Mouse (Mus musculus) ES-E14 (cell line): ENCODE data around the gene Cyp2s1.

Source experiments
- CHD2 ChIP-seq: IDR thresholded peaks from 2 replicates; pipeline ENCODE4 v1.6.1; 2014; ENCODE audit warnings: mild to moderate bottlenecking, low read depth, low read length, inconsistent platforms
- MAFK ChIP-seq: IDR thresholded peaks from 2 replicates; pipeline ENCODE4 v1.6.1; 2014; ENCODE audit warnings: mild to moderate bottlenecking, low read depth, low read length, inconsistent platforms; ENCODE audit not compliant: insufficient read depth

GRCm38 (mm10) chr7:25814711-25815110, 2.0 kb downstream of the Cyp2s1 start:
- no peak for TF ChIP-seq CHD2
- TF ChIP-seq MAFK, result no peak
